Mouse (Mus musculus) kidney, adult 11 months (tissue): Measurements from ENCODE around the gene Tshr.
"Not testable (repeated sequence)": the region's sequence is repeated elsewhere in the genome, so short reads cannot be mapped to it uniquely, and the experiment has no call there.

Experiments used
- DNase-seq: peaks from one replicate; pipeline ENCODE4 v3.0.0; 2022

The Tshr gene

GRCm38 (mm10) chr12:91511766-91512165 is 127.4 kb downstream of the Tshr start:
- no peak for DNase-seq

GRCm38 (mm10) chr12:91513980-91514379 is 129.6 kb downstream of the Tshr start:
- DNase-seq = no peak

GRCm38 (mm10) chr12:91517808-91518207 is 133.4 kb downstream of the Tshr start:
- no peak for DNase-seq

- DNase-seq = no peak
Measured at GRCm38 (mm10) chr12:91523626-91524025, 139.3 kb downstream of the Tshr start.

- DNase-seq = no peak
Measured at GRCm38 (mm10) chr12:91534514-91534913, 150.2 kb downstream of the Tshr start.

- no peak for DNase-seq
Measured at GRCm38 (mm10) chr12:91540202-91540601, 155.8 kb downstream of the Tshr start.

- DNase-seq = no peak
Measured at GRCm38 (mm10) chr12:91549471-91549870, 165.1 kb downstream of the Tshr start.

GRCm38 (mm10) chr12:91551773-91552526 is 167.6 kb downstream of the Tshr start:
- peak; percentile 28 for DNase-seq

GRCm38 (mm10) chr12:91557358-91558005 is 173.1 kb downstream of the Tshr start:
- DNase-seq = not testable (repeated sequence)

- DNase-seq = not testable (repeated sequence)
Measured at GRCm38 (mm10) chr12:91558152-91558551, 173.8 kb downstream of the Tshr start.

- no peak for DNase-seq
Measured at GRCm38 (mm10) chr12:91567145-91567544, 182.8 kb downstream of the Tshr start.

- DNase-seq = no peak
Measured at GRCm38 (mm10) chr12:91569255-91569654, 184.9 kb downstream of the Tshr start.

GRCm38 (mm10) chr12:91571708-91572107 is 187.3 kb downstream of the Tshr start:
- no peak for DNase-seq

GRCm38 (mm10) chr12:91579665-91580064 is 195.3 kb downstream of the Tshr start:
- DNase-seq = no peak

- DNase-seq = no peak
Measured at GRCm38 (mm10) chr12:91581204-91582070, 197.1 kb downstream of the Tshr start.

- DNase-seq = no peak
Measured at GRCm38 (mm10) chr12:91582362-91583002, 198.1 kb downstream of the Tshr start.

- no peak for DNase-seq
Measured at GRCm38 (mm10) chr12:91583409-91583808, 199.0 kb downstream of the Tshr start.

GRCm38 (mm10) chr12:91585206-91585605 is 200.8 kb downstream of the Tshr start:
- no peak for DNase-seq

- DNase-seq = not testable (repeated sequence)
Measured at GRCm38 (mm10) chr12:91585815-91586214, 201.5 kb downstream of the Tshr start.

- no peak for DNase-seq
Measured at GRCm38 (mm10) chr12:91587077-91587476, 202.7 kb downstream of the Tshr start.

- DNase-seq = no peak
Measured at GRCm38 (mm10) chr12:91587491-91588033, 203.2 kb downstream of the Tshr start.

- DNase-seq = peak; percentile 90
Measured at GRCm38 (mm10) chr12:91588176-91588669, 203.9 kb downstream of the Tshr start.
